Mouse (Mus musculus): ENCODE measurements around the gene Kat2b.
"Not testable (repeated sequence)": the region's sequence is repeated elsewhere in the genome, so short reads cannot be mapped to it uniquely, and the experiment has no call there.

The Kat2b gene

GRCm38 (mm10) chr17:53566161-53566918 lies at the start of gene Kat2b:
Gene Kat2b, plus strand, starts transcription at chr17:53566861.
- DNase-seq (ENCODE audit: extremely low read depth, low read depth) = no peak

GRCm38 (mm10) chr17:53519364-53519763 lies 47.3 kb upstream of the Kat2b start:
- DNase-seq (ENCODE audit: extremely low read depth, low read depth) = peak; percentile 10

- DNase-seq (ENCODE audit: extremely low read depth, low read depth) = no peak
Measured at GRCm38 (mm10) chr17:53520509-53520908, 46.2 kb upstream of the Kat2b start.

GRCm38 (mm10) chr17:53528034-53528433 lies 38.6 kb upstream of the Kat2b start:
- DNase-seq (ENCODE audit: extremely low read depth, low read depth) = no peak

- DNase-seq (ENCODE audit: extremely low read depth, low read depth) = no peak
Measured at GRCm38 (mm10) chr17:53531160-53531559, 35.5 kb upstream of the Kat2b start.

- DNase-seq (ENCODE audit: extremely low read depth, low read depth) = peak; percentile 57
Measured at GRCm38 (mm10) chr17:53532425-53532824, 34.2 kb upstream of the Kat2b start.

- not testable (repeated sequence) for DNase-seq (ENCODE audit: extremely low read depth, low read depth)
Measured at GRCm38 (mm10) chr17:53539351-53539750, 27.3 kb upstream of the Kat2b start, which contains the start of gene Pp2d1. Gene Pp2d1, minus strand, starts transcription at chr17:53539451.

GRCm38 (mm10) chr17:53542536-53542935 lies 24.1 kb upstream of the Kat2b start:
- no peak for DNase-seq (ENCODE audit: extremely low read depth, low read depth)

- no peak for DNase-seq (ENCODE audit: extremely low read depth, low read depth)
Measured at GRCm38 (mm10) chr17:53543591-53544324, 22.9 kb upstream of the Kat2b start.

- no peak for DNase-seq (ENCODE audit: extremely low read depth, low read depth)
Measured at GRCm38 (mm10) chr17:53551306-53552299, 15.1 kb upstream of the Kat2b start.

GRCm38 (mm10) chr17:53554088-53554487 lies 12.6 kb upstream of the Kat2b start:
- DNase-seq (ENCODE audit: extremely low read depth, low read depth) = no peak

- DNase-seq (ENCODE audit: extremely low read depth, low read depth) = no peak
Measured at GRCm38 (mm10) chr17:53554813-53555212, 11.8 kb upstream of the Kat2b start.

GRCm38 (mm10) chr17:53557443-53557842 lies 9.2 kb upstream of the Kat2b start:
- no peak for DNase-seq (ENCODE audit: extremely low read depth, low read depth)

- no peak for DNase-seq (ENCODE audit: extremely low read depth, low read depth)
Measured at GRCm38 (mm10) chr17:53559646-53560045, 7.0 kb upstream of the Kat2b start.

GRCm38 (mm10) chr17:53561458-53562029 lies 5.1 kb upstream of the Kat2b start:
- DNase-seq (ENCODE audit: extremely low read depth, low read depth) = no peak

GRCm38 (mm10) chr17:53564837-53565236 lies 1.8 kb upstream of the Kat2b start:
- no peak for DNase-seq (ENCODE audit: extremely low read depth, low read depth)

GRCm38 (mm10) chr17:53566919-53567345 lies 271 bp downstream of the Kat2b start:
- peak; percentile 70 for DNase-seq (ENCODE audit: extremely low read depth, low read depth)

- DNase-seq (ENCODE audit: extremely low read depth, low read depth) = no peak
Measured at GRCm38 (mm10) chr17:53567346-53568101, 863 bp downstream of the Kat2b start.

GRCm38 (mm10) chr17:53568118-53568517 lies 1.5 kb downstream of the Kat2b start:
- DNase-seq (ENCODE audit: extremely low read depth, low read depth) = peak; percentile 84

- DNase-seq (ENCODE audit: extremely low read depth, low read depth) = no peak
Measured at GRCm38 (mm10) chr17:53568734-53569386, 2.2 kb downstream of the Kat2b start.
